Mouse (Mus musculus) stomach, postnatal 0 days (tissue): ENCODE data around the gene Hpd.

Experiments used
- CTCF ChIP-seq: IDR thresholded peaks from 2 replicates; pipeline ENCODE4 v1.5.1; 2016; ENCODE audit warnings: antibody characterized with exemption, low read depth, mild to moderate bottlenecking, moderate library complexity
- EP300 ChIP-seq: optimal IDR thresholded peaks from 2 replicates; pipeline ENCODE3; 2016; ENCODE audit warnings: antibody characterized with exemption

DNA sequence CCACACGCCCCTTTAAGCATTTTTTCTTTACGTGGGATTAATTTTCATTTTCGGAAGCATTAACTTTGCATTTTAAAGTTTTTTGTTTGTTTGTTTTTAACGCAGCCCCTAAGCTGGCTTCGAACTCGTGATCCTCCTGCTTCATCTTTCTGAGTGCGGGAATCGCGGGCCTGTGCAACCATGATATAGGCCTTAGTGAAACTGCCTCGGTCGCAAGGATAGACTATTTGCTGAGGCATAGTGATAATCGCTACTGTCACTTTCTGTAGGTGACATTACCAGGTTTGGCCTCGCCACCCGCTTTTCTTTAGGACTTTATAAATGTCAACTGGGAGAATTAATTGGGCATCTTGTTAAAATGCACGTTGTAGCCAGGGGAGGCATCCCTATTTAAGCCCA lies 46.0 kb upstream of the Hpd start:
- TF ChIP-seq CTCF = no peak
- TF ChIP-seq EP300 = no peak
